In genomic region chr12:85638541-85639325, GRCm38 (mm10) we compare ENCODE assay signal across 9 mouse cellular contexts. TPM values are rescaled to one million over a fixed set of nuclear protein-coding genes. Genes with fewer than 3 reads are reported as not detected.
DNase-seq lines count a peak whose midpoint lies in the region; ATAC-seq and TF ChIP-seq lines count a peak whose summit lies in the region.
"Had no signal": no experiment of that assay in that cellular context is flagged by ENCODE, and none has a peak within 500 bp of the region (broad histone marks: within the 10 kb centered on the region; RNA-seq: fewer than 3 reads in every experiment).

No protein-coding gene starts in this region.

- no peak overlapping the region for H3K9ac ChIP-seq in lung, embryonic 15.5 days
- no peak overlapping the region for H3K9ac ChIP-seq in embryonic facial prominence, embryonic 14.5 days (ENCODE audit: low read depth, low read length)

- no peaks in the 10 kb centered on the region for H3K9me3 ChIP-seq in lung, embryonic 15.5 days
- no peaks in the 10 kb centered on the region for H3K9me3 ChIP-seq in embryonic facial prominence, embryonic 14.5 days (ENCODE audit: control insufficient read depth, low read length)

- H3K27me3 ChIP-seq in cerebellum, adult 2 months (ENCODE audit: control insufficient read depth, insufficient read depth, low read length) = no peaks in the 10 kb centered on the region
- H3K27me3 ChIP-seq in lung, embryonic 15.5 days = 0 out of 2 replicates have a peak, but pooled peaks cover 5% of the 10 kb centered on the region
- no peaks in the 10 kb centered on the region for H3K27me3 ChIP-seq in embryonic facial prominence, embryonic 14.5 days (replicated peaks; ENCODE audit: control insufficient read depth, insufficient read depth, low read length)
- H3K27me3 ChIP-seq in thymus, adult 2 months (ENCODE audit: control insufficient read depth, insufficient read depth, low read length) = no peaks in the 10 kb centered on the region

- TF ChIP-seq POLR2A in cerebellum, adult 2 months (IDR thresholded peaks at IDR 0.05; ENCODE audit: borderline replicate concordance, insufficient read depth, low read length) = no peak
- no peak for TF ChIP-seq POLR2A in thymus, adult 2 months (IDR thresholded peaks at IDR 0.05; ENCODE audit: control insufficient read depth, extremely low read depth, insufficient read depth, low read length, poor library complexity)

- WGBS in cerebellum, adult 2 months = 50% methylated on average over 20 of the region's 20 CpGs
- WGBS in lung, embryonic 15.5 days = 46% methylated on average over 20 of the region's 20 CpGs
- 77% methylated on average over 20 of the region's 20 CpGs for WGBS in embryonic facial prominence, embryonic 14.5 days
- WGBS in thymus, adult 2 months = 75% methylated on average over 20 of the region's 20 CpGs

- H3K4me3 ChIP-seq in cerebellum, adult 2 months (replicated peaks; ENCODE audit: insufficient read depth, low read depth, low read length) = no peak overlapping the region
- no peak overlapping the region for H3K4me3 ChIP-seq in lung, embryonic 15.5 days
- H3K4me3 ChIP-seq in embryonic facial prominence, embryonic 14.5 days (ENCODE audit: low read depth, low read length) = no peak overlapping the region
- peak overlapping the region; percentile 12 for H3K4me3 ChIP-seq in thymus, adult 2 months (ENCODE audit: control insufficient read depth, insufficient read depth, low read length)
- H3K4me3 ChIP-seq: erythroblast, embryonic 14.5 days had no signal

- peak; percentile 36 to 42 for DNase-seq in cerebellum, adult 2 months
- no peak for DNase-seq in cerebellum, adult 11 months
- DNase-seq in lung, postnatal 36 days = no peak
- DNase-seq in embryonic facial prominence, embryonic 14.5 days (ENCODE audit: low spot score) = no peak
- peak; percentile 52 for DNase-seq in thymus, adult 2 months
- no peak for DNase-seq in kidney, adult 18-20 months
- DNase-seq in heart, adult 11 months = no peak

- no peak for TF ChIP-seq CTCF in cerebellum, adult 2 months (IDR thresholded peaks at IDR 0.05; ENCODE audit: borderline replicate concordance, insufficient read depth, low read depth, low read length)
- no peak for TF ChIP-seq CTCF in thymus, adult 2 months (IDR thresholded peaks at IDR 0.05; ENCODE audit: borderline replicate concordance, control insufficient read depth, extremely low read depth, insufficient read depth, low read length, poor library complexity)

- H3K36me3 ChIP-seq in lung, embryonic 15.5 days = peaks cover 4% of the 10 kb centered on the region; the same call in 1 of the 2 replicates
- peaks cover 23% of the 10 kb centered on the region for H3K36me3 ChIP-seq in embryonic facial prominence, embryonic 14.5 days (ENCODE audit: control insufficient read depth, insufficient read depth, low read length)
- H3K36me3 ChIP-seq in thymus, adult 2 months (ENCODE audit: control insufficient read depth, insufficient read depth, low read length) = no peaks in the 10 kb centered on the region

- H3K27ac ChIP-seq in cerebellum, adult 2 months (ENCODE audit: insufficient read depth, low read length) = no peak overlapping the region
- H3K27ac ChIP-seq in lung, embryonic 15.5 days = peak overlapping the region; percentile 80
- no peak overlapping the region for H3K27ac ChIP-seq in embryonic facial prominence, embryonic 14.5 days (replicated peaks; ENCODE audit: low read depth, low read length)
- peak overlapping the region; percentile 77 for H3K27ac ChIP-seq in thymus, adult 2 months (ENCODE audit: control insufficient read depth, insufficient read depth, low read length)

- ATAC-seq in lung, embryonic 15.5 days (ENCODE audit: borderline replicate concordance, extremely low read depth, low FRiP score, low TSS enrichment) = peak; percentile 63
- 0 out of 2 replicates have a peak, but pooled peaks have one; percentile 16 for ATAC-seq in embryonic facial prominence, embryonic 14.5 days (ENCODE audit: low read depth)

- peaks cover 15% of the 10 kb centered on the region for H3K4me1 ChIP-seq in cerebellum, adult 2 months (ENCODE audit: control insufficient read depth, insufficient read depth, low read length)
- peaks cover 48% of the 10 kb centered on the region for H3K4me1 ChIP-seq in lung, embryonic 15.5 days
- H3K4me1 ChIP-seq in embryonic facial prominence, embryonic 14.5 days (ENCODE audit: control insufficient read depth, insufficient read depth, low read length) = no peaks in the 10 kb centered on the region
- H3K4me1 ChIP-seq in thymus, adult 2 months (replicated peaks; ENCODE audit: control insufficient read depth, insufficient read depth, low read length) = peaks cover 43% of the 10 kb centered on the region

- peak overlapping the region; percentile 22 for H3K4me2 ChIP-seq in lung, embryonic 15.5 days
- no peak overlapping the region for H3K4me2 ChIP-seq in embryonic facial prominence, embryonic 14.5 days (ENCODE audit: low read depth, low read length)

RNA-seq across cellular contexts. Expression of gene Jdp2, which starts 39.9 kb away (rescaled TPM):
- polyA plus RNA-seq in cerebellum, adult 2 months (2012; rRNA removed) = 27.5 and 28.7 TPM in 2 replicates
- polyA plus RNA-seq in lung, embryonic 15.5 days (2015; fragmentation: Nextera tagmentation; extraction: Ambion mirVana) = 0.89 and 1.6 TPM in 2 replicates
- 1.7 and 2.4 TPM in 2 replicates for polyA plus RNA-seq in embryonic facial prominence, embryonic 14.5 days (2014; fragmentation: Nextera tagmentation; extraction: Ambion mirVana)
- 3.1 and 3.5 TPM in 2 replicates for polyA plus RNA-seq in thymus, adult 2 months (2012; rRNA removed)

RNA-seq across cellular contexts. Expression of gene Batf, which starts 47.7 kb away (rescaled TPM):
- polyA plus RNA-seq in cerebellum, adult 2 months (2012; rRNA removed) = 0.30 and 0.38 TPM in 2 replicates
- polyA plus RNA-seq in lung, embryonic 15.5 days (2015; fragmentation: Nextera tagmentation; extraction: Ambion mirVana) = 2.9 and 3.8 TPM in 2 replicates
- 7.3 and 8.3 TPM in 2 replicates for polyA plus RNA-seq in embryonic facial prominence, embryonic 14.5 days (2014; fragmentation: Nextera tagmentation; extraction: Ambion mirVana)
- 13.3 and 14.9 TPM in 2 replicates for polyA plus RNA-seq in thymus, adult 2 months (2012; rRNA removed)

Comparison
In these comparisons a context has a peak if more than half of its experiments do, and no peak if none do; other contexts are left out.
1. DNase-seq: peak in cerebellum, adult 2 months (2 of 2) and thymus, adult 2 months (single experiment); none in cerebellum, adult 11 months (single experiment), lung, postnatal 36 days (single experiment), embryonic facial prominence, embryonic 14.5 days (single experiment), kidney, adult 18-20 months (single experiment) and heart, adult 11 months (single experiment).
2. H3K27ac ChIP-seq: peak in lung, embryonic 15.5 days (single experiment) and thymus, adult 2 months (single experiment); none in cerebellum, adult 2 months (single experiment) and embryonic facial prominence, embryonic 14.5 days (single experiment).